Mouse (Mus musculus) embryonic fibroblast, embryonic 13.5 days (primary cell): ENCODE data around the gene Spag17. TPM values are rescaled to one million over a fixed set of nuclear protein-coding genes. Genes with fewer than 3 reads are reported as not detected.
"Not testable (repeated sequence)": the region's sequence is repeated elsewhere in the genome, so short reads cannot be mapped to it uniquely, and the experiment has no call there.

Source experiments
- H3K27ac ChIP-seq: 2 replicates; pipeline ENCODE4 v1.5.1; 2012; ENCODE audit warnings: low read length, control low read depth, inconsistent platforms; ENCODE audit not compliant: insufficient read depth
- H3K4me1 ChIP-seq: 2 replicates; pipeline ENCODE4 v1.6.1; 2011; ENCODE audit warnings: low read length; ENCODE audit not compliant: control insufficient read depth, insufficient read depth
- H3K4me3 ChIP-seq: 2 replicates; pipeline ENCODE4 v1.5.1; 2011; ENCODE audit warnings: mild to moderate bottlenecking, control low read depth, low read length; ENCODE audit not compliant: insufficient read depth
- CTCF ChIP-seq: IDR thresholded peaks from 2 replicates; pipeline ENCODE4 v1.5.1; 2011; ENCODE audit warnings: mild to moderate bottlenecking, control low read depth, low read length, moderate library complexity, borderline replicate concordance; ENCODE audit not compliant: insufficient read depth
- POLR2A ChIP-seq: IDR thresholded peaks from 2 replicates; pipeline ENCODE4 v1.6.1; 2011; ENCODE audit warnings: low read depth, mild to moderate bottlenecking, control low read depth, low read length, moderate library complexity
- polyA plus RNA-seq: library from polyadenylated mRNA; stranded (reverse); fragments of >200 nt; gene quantifications from 2 replicates; pipeline ENCODE4 v1.2.4, GENCODE M21; 2011; ENCODE audit warnings: low read depth; ENCODE audit not compliant: missing spikeins, insufficient read length

Gene Spag17
- polyA plus RNA-seq, 1 experiment, result not detected

DNA sequence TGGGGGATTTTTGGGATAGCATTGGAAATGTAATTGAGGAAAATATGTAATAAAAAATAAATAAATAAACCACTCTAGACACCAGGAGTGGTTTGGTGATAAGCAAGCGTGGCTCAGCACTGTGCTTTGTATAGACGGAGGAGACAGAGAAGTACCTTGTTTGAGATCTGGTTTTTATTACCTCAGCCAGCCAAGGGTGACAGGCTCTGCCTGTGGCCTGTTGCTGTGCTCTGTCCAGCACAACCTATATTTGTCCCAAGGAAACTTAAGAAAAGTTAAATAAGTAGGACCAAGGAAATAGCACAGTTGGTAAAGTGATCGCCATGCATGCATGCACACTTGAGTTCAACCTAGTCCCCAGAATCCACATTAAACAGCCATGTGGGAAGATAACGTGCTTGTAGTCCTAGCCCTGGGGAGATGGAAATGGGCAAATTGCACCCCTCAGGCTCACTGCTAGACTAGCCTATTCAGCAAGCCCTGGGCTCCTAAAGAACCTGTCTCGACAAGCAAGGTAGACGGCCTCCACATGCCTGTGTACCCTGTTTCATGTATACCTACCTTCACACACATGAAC is 1.1 kb upstream of the Spag17 start:
- Histone ChIP-seq H3K4me3 (no peak overlapping the region), H3K27ac (no peak overlapping the region), H3K4me1 (no peaks in the 10 kb centered on the region)
- no peak for TF ChIP-seq CTCF
- no peak for TF ChIP-seq POLR2A

DNA sequence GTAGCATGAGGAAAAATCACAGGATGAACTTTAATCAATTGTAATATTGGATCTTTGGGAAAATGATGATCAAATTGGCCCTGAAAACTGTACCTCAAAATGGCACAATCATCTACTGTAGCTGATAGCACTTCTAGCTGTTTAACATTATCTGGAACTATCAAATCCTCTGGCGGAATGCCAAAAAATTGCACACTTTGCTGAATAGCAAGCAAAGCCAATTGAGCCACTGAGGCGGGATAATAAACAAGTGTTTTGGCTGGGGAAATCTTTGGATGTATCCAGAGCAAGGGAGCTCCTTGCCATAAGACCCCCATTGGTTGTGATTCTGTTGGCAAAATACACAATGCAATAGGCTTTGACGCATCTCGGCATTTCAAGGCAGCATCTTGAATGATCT is 9.5 kb downstream of the Spag17 start:
- H3K4me3 ChIP-seq, result not testable (repeated sequence)

DNA sequence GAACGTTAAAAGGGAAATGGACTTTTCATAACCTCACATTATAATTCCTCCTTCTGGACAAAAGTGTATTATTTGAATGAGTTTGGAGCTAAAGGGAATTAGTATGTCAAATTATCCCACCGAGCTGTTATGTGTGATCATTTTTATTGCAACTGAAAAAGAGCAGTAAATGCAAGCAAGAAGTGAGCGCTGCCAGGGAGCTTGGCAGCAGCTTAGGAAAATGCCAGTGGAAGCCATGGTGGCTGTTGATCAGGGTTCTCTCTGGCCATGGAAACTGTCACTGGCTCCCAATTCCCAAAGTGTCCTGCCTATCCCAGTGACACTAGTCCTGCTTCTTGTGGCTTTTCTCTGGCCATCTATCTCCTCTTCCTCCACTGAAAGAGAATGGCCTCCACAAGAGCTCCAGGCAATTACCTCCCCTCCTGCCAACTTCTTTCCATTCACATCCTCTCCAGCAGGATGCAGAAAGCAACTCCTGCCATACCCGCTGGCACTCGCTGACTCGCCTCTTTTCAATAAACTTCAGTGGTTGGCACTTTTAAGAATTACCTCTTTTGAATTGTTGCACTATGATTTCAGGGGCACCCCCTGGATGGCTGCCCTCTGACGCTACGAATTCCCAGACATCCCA is 28.7 kb downstream of the Spag17 start:
- Histone ChIP-seq H3K4me3 (no peak overlapping the region), H3K27ac (no peak overlapping the region), H3K4me1 (no peaks in the 10 kb centered on the region)
- TF ChIP-seq CTCF, result no peak
- no peak for TF ChIP-seq POLR2A

More for the DNA sequence above, 9.5 kb downstream of the Spag17 start:
- H3K4me1 ChIP-seq, H3K27ac ChIP-seq: not testable (repeated sequence)

DNA sequence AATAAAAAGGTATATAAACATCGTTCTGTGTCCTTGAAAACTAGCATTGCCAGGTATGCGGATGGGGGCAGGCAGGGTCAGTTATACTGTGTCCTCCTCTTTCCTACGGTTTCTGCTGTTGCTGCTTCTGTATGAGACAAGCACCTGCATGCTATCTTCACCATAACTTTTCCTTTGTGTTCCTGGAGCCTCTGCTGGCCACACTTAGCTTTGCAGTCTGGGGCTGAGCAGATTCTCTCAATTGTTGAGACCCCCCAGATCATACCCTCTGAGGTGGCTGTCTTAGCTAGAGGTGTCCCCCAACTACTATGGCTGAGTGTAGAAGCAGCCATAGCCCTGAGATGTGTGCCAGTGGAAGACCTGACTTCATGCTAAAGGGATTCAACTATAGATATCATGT is 37.7 kb downstream of the Spag17 start:
- TF ChIP-seq POLR2A (no peak), CTCF (no peak)
- Histone ChIP-seq H3K4me1 (no peaks in the 10 kb centered on the region), H3K27ac (no peak overlapping the region), H3K4me3 (no peak overlapping the region)

DNA sequence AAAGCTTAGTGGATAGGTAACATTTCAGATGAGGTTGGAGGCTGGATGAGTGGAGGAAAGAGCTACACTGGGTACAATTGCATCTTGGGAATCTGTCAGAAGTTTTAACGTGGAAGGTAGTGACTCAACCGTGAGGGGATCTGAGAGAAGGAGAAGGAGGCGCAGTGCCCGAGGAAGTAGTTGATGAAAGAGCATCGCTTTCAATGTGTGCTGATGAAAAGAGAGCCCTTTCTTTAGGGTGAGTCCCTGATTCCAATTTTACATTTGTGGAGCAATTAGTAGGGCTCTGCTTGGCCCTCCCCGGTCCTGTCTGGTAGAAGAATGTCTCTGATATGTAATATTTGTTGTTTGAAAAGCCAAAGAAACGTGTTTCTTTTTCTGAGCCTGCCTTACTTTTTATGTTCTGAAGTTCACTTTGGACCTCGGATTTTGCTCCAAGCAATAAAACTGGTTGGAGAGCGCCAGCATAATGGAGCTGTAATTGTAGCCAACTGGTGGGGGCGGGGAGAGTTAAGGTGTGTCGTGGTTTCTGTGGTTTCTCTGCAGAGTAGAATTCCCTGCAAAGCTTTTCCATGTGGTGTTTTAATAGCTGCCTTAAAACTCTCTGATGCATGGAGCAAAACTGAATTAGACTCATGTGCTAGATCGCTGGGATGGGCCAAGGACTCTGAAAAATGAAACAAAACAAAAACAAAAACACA is 45.9 kb downstream of the Spag17 start:
- H3K4me3 ChIP-seq, result no peak overlapping the region
- H3K4me1 ChIP-seq, result peaks cover 3% of the 10 kb centered on the region; the same call in 1 of the 2 replicates
- TF ChIP-seq CTCF, result no peak
- TF ChIP-seq POLR2A, result no peak
- H3K27ac ChIP-seq, result peak overlapping the region; percentile 90

DNA sequence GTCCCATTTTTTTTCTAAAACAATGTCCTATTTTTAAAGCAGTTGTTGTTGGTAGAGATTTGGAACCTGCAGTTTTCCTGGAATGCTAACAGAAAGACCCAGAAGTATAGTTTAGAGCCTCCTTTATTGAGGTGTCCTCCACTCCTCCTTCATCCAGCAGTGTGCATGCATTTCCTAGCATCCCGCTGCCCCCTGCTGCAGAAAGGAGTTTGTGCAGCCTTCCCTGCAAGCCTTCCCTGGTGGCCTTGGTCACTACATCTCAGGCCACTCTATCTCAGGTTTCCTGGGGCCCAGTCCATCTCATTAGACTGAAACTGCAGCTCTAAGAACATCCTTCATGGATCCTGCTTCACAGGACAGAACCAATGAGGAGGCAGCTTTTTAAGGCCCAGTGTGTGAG is 51.0 kb downstream of the Spag17 start:
- no peak overlapping the region for H3K27ac ChIP-seq
- TF ChIP-seq POLR2A, result no peak
- TF ChIP-seq CTCF, result peak; percentile 93; the same call in 1 of the 2 replicates
- H3K4me3 ChIP-seq, result no peak overlapping the region
- peaks cover 7% of the 10 kb centered on the region; the same call in 1 of the 2 replicates for H3K4me1 ChIP-seq

DNA sequence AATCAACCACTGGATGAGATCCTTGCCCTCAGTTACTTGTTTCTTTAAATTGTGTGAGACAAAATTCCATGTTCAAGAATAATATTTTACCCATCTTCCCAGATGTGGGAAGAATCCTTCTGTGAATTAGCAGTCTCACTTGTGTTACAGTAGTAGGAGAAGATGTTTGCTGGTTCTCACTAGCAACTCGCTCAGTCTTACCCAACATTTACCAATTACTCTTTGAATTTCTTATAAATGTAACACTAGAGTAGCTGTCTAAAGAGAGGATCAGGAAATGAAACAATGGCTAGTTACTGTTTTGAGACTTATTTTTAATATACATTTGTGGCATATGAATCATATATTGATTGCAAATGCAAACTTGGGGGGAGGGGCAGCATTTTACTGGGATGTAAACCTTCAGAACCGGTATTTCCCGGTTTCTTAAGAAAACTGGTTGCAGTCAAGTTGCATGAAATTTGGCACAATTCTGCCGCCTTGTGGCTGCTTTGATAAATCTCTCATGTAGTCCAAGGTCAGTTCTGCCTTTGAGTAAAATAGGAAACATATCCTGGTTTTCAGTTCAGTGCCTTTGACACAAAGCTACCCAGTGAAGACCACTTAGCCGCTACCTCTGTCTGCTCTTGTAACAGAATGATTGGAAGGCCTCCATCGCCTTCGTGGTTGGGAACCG is 53.5 kb downstream of the Spag17 start:
- TF ChIP-seq CTCF (no peak), POLR2A (no peak)
- Histone ChIP-seq H3K4me1 (peaks cover 9% of the 10 kb centered on the region), H3K27ac (no peak overlapping the region), H3K4me3 (no peak overlapping the region)

DNA sequence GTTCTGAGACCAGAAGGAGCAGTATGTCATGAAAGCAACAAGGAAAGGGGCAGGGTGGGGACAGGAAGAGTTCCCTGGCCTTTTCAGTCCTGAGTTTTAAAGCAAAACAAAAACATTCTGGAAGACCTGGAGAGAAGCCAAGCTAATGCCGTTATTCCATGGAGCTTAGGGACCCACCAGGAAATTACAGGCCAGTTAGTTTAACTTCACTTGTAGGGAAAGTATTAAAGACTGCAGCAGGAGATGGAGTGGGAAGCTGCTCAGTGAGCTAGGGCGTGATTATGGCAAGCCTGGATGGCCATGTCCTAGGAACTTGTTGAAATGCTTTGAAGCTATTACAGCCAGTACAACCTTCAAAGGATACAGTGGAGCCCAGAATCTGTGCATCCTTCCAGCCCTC is 60.0 kb downstream of the Spag17 start:
- no peak overlapping the region for H3K27ac ChIP-seq

DNA sequence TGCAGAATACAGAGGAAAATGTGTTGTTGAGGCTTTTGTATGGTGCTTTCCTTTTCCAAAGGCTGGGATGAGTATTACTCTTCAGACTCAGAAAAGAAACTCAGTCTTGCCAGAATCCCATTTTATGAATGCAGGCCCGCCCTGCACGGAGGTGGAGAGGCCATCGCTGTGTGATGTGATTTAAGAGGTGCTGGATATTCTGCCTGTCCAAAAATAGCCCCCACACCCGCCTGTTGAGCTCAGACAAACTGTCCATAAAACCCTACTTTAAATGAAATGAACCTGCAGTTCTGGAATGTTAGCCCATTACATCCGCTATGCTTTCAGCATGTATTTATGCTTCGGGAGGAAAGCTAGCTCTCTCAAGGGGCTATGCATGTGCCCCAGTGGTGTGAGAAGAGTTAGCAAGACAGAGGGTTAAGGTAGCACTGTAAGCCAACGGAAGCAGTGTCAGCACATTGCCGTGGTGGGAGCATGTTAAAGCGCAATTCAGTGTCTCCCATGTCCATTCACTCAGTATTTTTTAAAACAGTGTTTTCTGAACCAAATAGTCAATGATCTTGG is 68.9 kb downstream of the Spag17 start:
- Histone ChIP-seq H3K27ac (peak overlapping the region; percentile 24; the same call in 1 of the 2 replicates), H3K4me1 (0 out of 2 replicates have a peak, but pooled peaks cover 2% of the 10 kb centered on the region), H3K4me3 (no peak overlapping the region)
- TF ChIP-seq CTCF (no peak), POLR2A (no peak)

More for the DNA sequence above, 60.0 kb downstream of the Spag17 start:
- H3K4me3 ChIP-seq, result no peak overlapping the region
- peaks cover 9% of the 10 kb centered on the region for H3K4me1 ChIP-seq
- TF ChIP-seq CTCF (no peak), POLR2A (no peak)
